Mouse (Mus musculus) midbrain, embryonic 16.5 days (tissue): Measurements from ENCODE around the gene Abhd2. TPM values are rescaled to one million over a fixed set of nuclear protein-coding genes. Genes with fewer than 3 reads are reported as not detected.
A peak's percentile ranks its signal among the peaks of the same experiment; 100 is the strongest.

Experiments used
- ATAC-seq: fragments of 200-750 bp; cut with Nextera tagmentation; 2 replicates; pipeline ENCODE4 v1.8.0; 2017; ENCODE audit warnings: moderate TSS enrichment
- H3K27ac ChIP-seq: fragments of 300-500 bp; sonication (generic); 2 replicates; pipeline ENCODE4 v1.5.1; 2014; ENCODE audit warnings: mild to moderate bottlenecking, low read length, mixed read lengths
- H3K27me3 ChIP-seq: fragments of 300-500 bp; sonication (generic); 2 replicates; pipeline ENCODE4 v1.6.1; 2014; ENCODE audit warnings: low read depth, low read length, mixed read lengths; ENCODE audit not compliant: control insufficient read depth, insufficient read depth
- H3K36me3 ChIP-seq: fragments of 300-500 bp; sonication (generic); 2 replicates; pipeline ENCODE4 v1.6.1; 2014; ENCODE audit warnings: mild to moderate bottlenecking, low read length, moderate library complexity, mixed read lengths; ENCODE audit not compliant: control insufficient read depth, insufficient read depth
- H3K4me1 ChIP-seq: fragments of 300-500 bp; sonication (generic); 2 replicates; pipeline ENCODE4 v1.6.1; 2014; ENCODE audit warnings: mild to moderate bottlenecking, low read length, mixed read lengths; ENCODE audit not compliant: control insufficient read depth, insufficient read depth
- H3K4me2 ChIP-seq: fragments of 300-500 bp; sonication (generic); 2 replicates; pipeline ENCODE4 v1.6.1; 2014; ENCODE audit warnings: mild to moderate bottlenecking, low read length, mixed read lengths
- H3K4me3 ChIP-seq: fragments of 300-500 bp; sonication (generic); 2 replicates; pipeline ENCODE4 v1.5.1; 2014; ENCODE audit warnings: low read depth, mild to moderate bottlenecking, low read length, moderate library complexity, mixed read lengths
- H3K9ac ChIP-seq: fragments of 300-500 bp; sonication (generic); 2 replicates; pipeline ENCODE4 v1.6.1; 2014; ENCODE audit warnings: low read depth, low read length, mixed read lengths
- H3K9me3 ChIP-seq: fragments of 300-500 bp; sonication (generic); replicated peaks from 2 replicates; pipeline ENCODE4 v1.6.1; 2014; ENCODE audit warnings: mild to moderate bottlenecking, low read length, mixed read lengths; ENCODE audit not compliant: control insufficient read depth, poor library complexity, severe bottlenecking
- WGBS: fragments of 180-500 bp; shearing (Covaris S2); extraction: QIAGEN DNeasy Blood & Tissue Kit; methylation state at CpG from one replicate; pipeline ENCODE4 v1.1.7; 2014; 5-methylcytosine and 5-hydroxymethylcytosine counted together
- polyA plus RNA-seq: library from polyadenylated mRNA; unstranded; fragments of >200 nt; fragmentation: Nextera tagmentation; extraction: Ambion mirVana; gene quantifications from 2 replicates; pipeline ENCODE4 v1.2.1, GENCODE M21; 2015

Gene Abhd2
- polyA plus RNA-seq, 1 experiment from 2014 or later, result 19.3 TPM

GRCm38 (mm10) chr7:79363370-79364043 is 90.5 kb downstream of the Abhd2 start:
- Histone ChIP-seq H3K27ac (peak overlapping the region; percentile 77), H3K4me1 (no peaks in the 10 kb centered on the region; the same call in 1 of the 2 replicates), H3K4me3 (no peak overlapping the region), H3K9me3 (no peaks in the 10 kb centered on the region), H3K4me2 (no peak overlapping the region), H3K27me3 (no peaks in the 10 kb centered on the region), H3K36me3 (peaks cover 14% of the 10 kb centered on the region), H3K9ac (no peak overlapping the region)
- no peak for ATAC-seq
- 66% methylated on average over 8 of the region's 8 CpGs for WGBS

GRCm38 (mm10) chr7:79368664-79369063 is 95.7 kb downstream of the Abhd2 start:
- Histone ChIP-seq H3K4me1 (no peaks in the 10 kb centered on the region), H3K36me3 (no peaks in the 10 kb centered on the region), H3K4me3 (no peak overlapping the region), H3K9me3 (no peaks in the 10 kb centered on the region), H3K9ac (no peak overlapping the region), H3K4me2 (no peak overlapping the region), H3K27ac (no peak overlapping the region), H3K27me3 (no peaks in the 10 kb centered on the region)
- ATAC-seq, result no peak
- WGBS, result 85% methylated on average over 5 of the region's 5 CpGs

GRCm38 (mm10) chr7:79369416-79369815 is 96.4 kb downstream of the Abhd2 start:
- Histone ChIP-seq H3K9ac (no peak overlapping the region), H3K4me2 (no peak overlapping the region), H3K27me3 (no peaks in the 10 kb centered on the region), H3K36me3 (no peaks in the 10 kb centered on the region), H3K27ac (no peak overlapping the region), H3K9me3 (no peaks in the 10 kb centered on the region), H3K4me1 (no peaks in the 10 kb centered on the region), H3K4me3 (no peak overlapping the region)
- no peak for ATAC-seq
- WGBS, result 54% methylated on average over 4 of the region's 4 CpGs

- no peaks in the 10 kb centered on the region for H3K4me1 ChIP-seq
- 52% methylated on average over 10 of the region's 10 CpGs for WGBS
- H3K9me3 ChIP-seq, result no peaks in the 10 kb centered on the region
- no peak overlapping the region for H3K9ac ChIP-seq
- H3K27ac ChIP-seq, result no peak overlapping the region
- no peak overlapping the region for H3K4me3 ChIP-seq
- H3K4me2 ChIP-seq, result no peak overlapping the region
- no peaks in the 10 kb centered on the region for H3K36me3 ChIP-seq
- no peaks in the 10 kb centered on the region for H3K27me3 ChIP-seq
- no peak for ATAC-seq
Observed at GRCm38 (mm10) chr7:79371321-79371879, 98.4 kb downstream of the Abhd2 start.

GRCm38 (mm10) chr7:79374017-79374416 is 101.0 kb downstream of the Abhd2 start:
- no peaks in the 10 kb centered on the region for H3K4me1 ChIP-seq
- no peak overlapping the region for H3K9ac ChIP-seq
- H3K4me3 ChIP-seq, result no peak overlapping the region
- no peaks in the 10 kb centered on the region for H3K36me3 ChIP-seq
- no peak overlapping the region for H3K4me2 ChIP-seq
- no peaks in the 10 kb centered on the region for H3K9me3 ChIP-seq
- no peaks in the 10 kb centered on the region for H3K27me3 ChIP-seq
- no peak for ATAC-seq
- no peak overlapping the region for H3K27ac ChIP-seq

- Histone ChIP-seq H3K4me3 (no peak overlapping the region), H3K9ac (no peak overlapping the region), H3K4me1 (no peaks in the 10 kb centered on the region), H3K4me2 (no peak overlapping the region), H3K27ac (no peak overlapping the region), H3K36me3 (no peaks in the 10 kb centered on the region), H3K9me3 (no peaks in the 10 kb centered on the region), H3K27me3 (no peaks in the 10 kb centered on the region)
- WGBS, result 73% methylated on average over 5 of the region's 5 CpGs
- ATAC-seq, result no peak
Observed at GRCm38 (mm10) chr7:79375594-79375993, 102.6 kb downstream of the Abhd2 start.

- no peaks in the 10 kb centered on the region for H3K36me3 ChIP-seq
- ATAC-seq, result no peak
- H3K4me1 ChIP-seq, result no peaks in the 10 kb centered on the region
- no peak overlapping the region for H3K4me2 ChIP-seq
- no peak overlapping the region for H3K27ac ChIP-seq
- no peaks in the 10 kb centered on the region for H3K9me3 ChIP-seq
- H3K27me3 ChIP-seq, result no peaks in the 10 kb centered on the region
- no peak overlapping the region for H3K4me3 ChIP-seq
- WGBS, result 86% methylated on average over 10 of the region's 10 CpGs
- no peak overlapping the region for H3K9ac ChIP-seq
Observed at GRCm38 (mm10) chr7:79376516-79377275, 103.7 kb downstream of the Abhd2 start.

- Histone ChIP-seq H3K36me3 (no peaks in the 10 kb centered on the region), H3K27ac (0 out of 2 replicates have a peak within 1 kb of the TSS, but pooled peaks have one; percentile 17), H3K4me1 (peaks cover 3% of the 10 kb centered on the region), H3K27me3 (no peaks in the 10 kb centered on the region), H3K4me3 (no peak within 1 kb of the TSS), H3K9me3 (no peaks in the 10 kb centered on the region), H3K4me2 (no peak within 1 kb of the TSS), H3K9ac (no peak within 1 kb of the TSS)
- WGBS, result 47% methylated on average over 16 of the region's 16 CpGs
- ATAC-seq, result peak; percentile 54; the same call in 1 of the 2 replicates
Observed at GRCm38 (mm10) chr7:79386422-79387133, 113.6 kb downstream of the Abhd2 start, which contains the start of gene Rlbp1. Gene Rlbp1 (minus strand): TSS chr7:79387048.
